Mouse (Mus musculus) ES-Bruce4 (cell line): ENCODE measurements around the gene Il18bp. TPM values are rescaled to one million over a fixed set of nuclear protein-coding genes. Genes with fewer than 3 reads are reported as not detected.

Experiments used
- H3K27ac ChIP-seq: 2 replicates; pipeline ENCODE4 v1.5.1; 2012; ENCODE audit warnings: low read length, inconsistent platforms; ENCODE audit not compliant: insufficient read depth
- H3K27me3 ChIP-seq: 2 replicates; pipeline ENCODE4 v1.6.1; 2012; ENCODE audit warnings: mild to moderate bottlenecking, low read length, inconsistent platforms; ENCODE audit not compliant: control insufficient read depth, poor library complexity, insufficient read depth, severe bottlenecking
- H3K36me3 ChIP-seq: 2 replicates; pipeline ENCODE4 v1.6.1; 2012; ENCODE audit warnings: inconsistent platforms, mild to moderate bottlenecking, low read length, moderate library complexity; ENCODE audit not compliant: control insufficient read depth, poor library complexity, insufficient read depth, severe bottlenecking
- H3K4me1 ChIP-seq: one replicate; pipeline ENCODE4 v1.8.1; 2011; ENCODE audit warnings: low read length; ENCODE audit not compliant: control insufficient read depth, insufficient read depth
- H3K4me3 ChIP-seq: 2 replicates; pipeline ENCODE4 v1.5.1; 2011; ENCODE audit warnings: low read depth, mild to moderate bottlenecking, low read length
- H3K9ac ChIP-seq: 2 replicates; pipeline ENCODE4 v1.6.1; 2012; ENCODE audit warnings: low read depth, mild to moderate bottlenecking, inconsistent platforms; ENCODE audit not compliant: poor library complexity, severe bottlenecking
- H3K9me3 ChIP-seq: replicated peaks from 2 replicates; pipeline ENCODE4 v1.6.1; 2012; ENCODE audit warnings: mild to moderate bottlenecking, low read length, inconsistent platforms; ENCODE audit not compliant: control insufficient read depth, poor library complexity, insufficient read depth, severe bottlenecking
- CTCF ChIP-seq: IDR thresholded peaks from one replicate; pipeline ENCODE4 v1.8.1; 2011; ENCODE audit warnings: low read depth, low read length
- EP300 ChIP-seq: IDR thresholded peaks from 2 replicates; pipeline ENCODE4 v1.6.1; 2011; ENCODE audit warnings: low read depth, low read length; ENCODE audit not compliant: insufficient read depth
- POLR2A ChIP-seq: IDR thresholded peaks from one replicate; pipeline ENCODE4 v1.8.1; 2011; ENCODE audit warnings: low read length; ENCODE audit not compliant: insufficient read depth
- polyA plus RNA-seq: library from polyadenylated mRNA; stranded (reverse); fragments of >200 nt; gene quantifications from 2 replicates; pipeline ENCODE4 v1.2.4, GENCODE M21; 2011; ENCODE audit warnings: low read depth; ENCODE audit not compliant: missing spikeins, insufficient read depth, insufficient read length

Gene Il18bp
- polyA plus RNA-seq, result 6.3 TPM in 2 replicates

DNA sequence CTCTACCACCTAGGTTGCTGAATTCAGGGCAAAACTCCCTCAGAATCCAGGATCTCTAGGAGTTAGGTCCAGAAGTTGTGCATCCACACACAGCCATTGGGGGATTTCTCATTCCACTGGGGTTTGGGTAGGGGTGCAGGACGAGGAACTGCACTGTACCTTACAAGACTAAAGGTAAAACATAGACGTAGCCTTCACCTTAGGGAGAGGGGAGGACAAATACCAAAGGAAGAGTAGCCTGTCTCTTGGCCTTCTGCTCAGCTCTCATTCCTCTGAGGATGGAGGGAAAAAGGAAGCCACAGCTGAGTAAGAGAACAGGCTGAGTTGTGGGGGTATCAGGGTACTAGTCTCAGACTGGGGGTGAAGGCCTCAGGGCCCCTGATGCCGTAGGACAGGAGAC lies at the start of gene Il18bp:
Il18bp (minus strand) TSS at position 101 of the 400 bp plus-strand sequence.
- H3K9me3 ChIP-seq, result no peaks in the 10 kb centered on the region
- H3K36me3 ChIP-seq, result peaks cover 25% of the 10 kb centered on the region
- no peaks in the 10 kb centered on the region for H3K27me3 ChIP-seq
- H3K4me3 ChIP-seq, result no peak within 1 kb of the TSS
- TF ChIP-seq CTCF, result no peak
- no peak for TF ChIP-seq POLR2A
- no peak within 1 kb of the TSS for H3K27ac ChIP-seq
- H3K9ac ChIP-seq, result no peak within 1 kb of the TSS
- no peaks in the 10 kb centered on the region for H3K4me1 ChIP-seq

DNA sequence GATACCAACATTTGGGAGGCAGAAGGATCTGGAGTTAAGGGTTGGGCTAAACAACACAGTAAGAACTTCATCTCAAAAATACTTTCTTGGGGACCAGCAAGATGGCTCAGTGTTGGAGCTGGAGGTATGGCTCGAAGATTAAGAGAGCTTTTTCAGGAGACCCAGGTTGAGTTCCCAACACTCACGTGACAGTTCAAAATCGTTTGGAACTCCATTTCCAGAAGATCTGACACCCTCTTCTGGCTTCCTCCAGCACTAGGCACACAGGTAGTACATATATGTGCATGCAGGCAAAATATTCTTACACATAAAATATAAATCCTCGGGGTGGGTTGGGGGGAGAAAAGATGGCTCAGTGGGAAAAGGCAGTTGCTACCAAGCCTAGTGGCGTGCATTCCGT lies 47.9 kb upstream of the Il18bp start:
- H3K9me3 ChIP-seq, result no peaks in the 10 kb centered on the region
- H3K9ac ChIP-seq, result peak overlapping the region; percentile 55
- TF ChIP-seq EP300 (no peak), CTCF (no peak), POLR2A (no peak)
- no peak overlapping the region for H3K27ac ChIP-seq
- peaks cover 3% of the 10 kb centered on the region for H3K36me3 ChIP-seq
- H3K4me3 ChIP-seq, result peak overlapping the region; percentile 52
- no peaks in the 10 kb centered on the region for H3K4me1 ChIP-seq
- H3K27me3 ChIP-seq, result no peaks in the 10 kb centered on the region

DNA sequence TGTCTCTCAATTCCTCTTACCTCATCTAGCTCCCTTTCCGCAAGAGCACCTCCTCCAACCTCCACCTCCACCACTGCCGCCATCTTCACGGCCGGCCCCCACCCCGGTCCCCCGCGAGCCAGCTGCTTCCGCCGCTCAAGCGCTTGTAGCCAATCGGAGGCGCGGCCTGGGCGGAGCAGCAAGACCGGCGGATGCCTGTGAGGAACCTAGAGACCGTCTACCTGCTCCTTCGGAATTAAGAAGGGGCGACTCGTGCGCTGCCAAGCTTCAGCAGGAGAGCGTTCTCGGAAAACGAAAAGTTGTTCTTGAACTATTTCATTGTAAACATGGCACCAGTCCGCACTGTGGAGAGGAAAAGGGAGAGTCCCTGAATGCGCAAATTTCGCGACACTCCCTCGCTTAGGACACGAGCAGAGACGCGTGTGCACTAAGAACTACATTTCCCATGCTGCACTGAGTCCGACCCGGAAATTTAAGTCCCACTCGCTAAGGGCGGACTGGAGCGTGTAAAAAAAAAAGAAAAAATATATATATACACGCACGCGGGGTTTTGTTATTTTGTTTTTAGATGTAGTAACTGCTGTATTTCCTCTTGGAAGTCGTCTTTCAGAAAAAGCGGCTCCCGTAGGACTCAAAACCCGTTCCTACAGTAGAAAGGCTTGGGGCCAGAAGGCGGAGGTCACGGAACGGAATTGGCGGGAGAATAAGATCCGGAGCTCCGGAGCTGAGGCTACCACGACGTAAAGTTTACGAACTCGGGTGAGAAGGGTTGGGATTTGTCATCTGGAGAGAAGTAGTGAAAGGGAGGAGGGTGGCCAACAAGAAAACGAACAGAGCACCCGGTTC lies 46.8 kb upstream of the Il18bp start, which contains the start of the genes Rnf121, Xndc1 and Xntrpc:
Rnf121 (minus strand) TSS at position 424 of the 846 bp plus-strand sequence.
Xndc1 (plus strand) TSS at position 466 of the 846 bp plus-strand sequence.
Xntrpc (plus strand) TSS at position 668 of the 846 bp plus-strand sequence.
- Histone ChIP-seq H3K9ac (peak within 1 kb of the TSS; percentile 55), H3K4me1 (no peaks in the 10 kb centered on the region), H3K27me3 (no peaks in the 10 kb centered on the region), H3K27ac (peak within 1 kb of the TSS; percentile 21), H3K4me3 (peak within 1 kb of the TSS; percentile 90), H3K9me3 (no peaks in the 10 kb centered on the region), H3K36me3 (peaks cover 3% of the 10 kb centered on the region; the same call in 1 of the 2 replicates)
- TF ChIP-seq POLR2A (peak; percentile 28), EP300 (no peak)

DNA sequence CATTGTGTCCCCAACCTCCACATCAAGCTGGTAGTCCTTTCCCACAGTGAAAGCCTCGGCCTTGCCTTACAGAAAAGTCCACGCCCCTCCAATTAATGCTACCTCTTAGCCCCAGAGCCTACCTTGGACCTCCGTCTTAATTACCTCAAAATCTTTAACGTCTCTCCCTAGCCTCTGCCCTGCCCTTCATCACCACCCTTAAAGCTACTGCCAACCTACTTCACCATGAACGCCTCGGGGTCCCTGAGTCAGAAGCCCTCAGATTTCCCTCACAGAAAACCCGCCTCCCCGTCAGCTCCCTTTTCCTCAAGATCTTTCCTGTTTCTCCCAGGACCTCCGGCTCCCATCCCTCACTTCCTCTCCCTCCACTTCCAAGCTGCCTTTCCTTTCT lies 46.2 kb upstream of the Il18bp start:
- Histone ChIP-seq H3K9ac (peak overlapping the region; percentile 55), H3K36me3 (peaks cover 2% of the 10 kb centered on the region; the same call in 1 of the 2 replicates), H3K9me3 (no peaks in the 10 kb centered on the region), H3K4me3 (peak overlapping the region; percentile 90), H3K27me3 (no peaks in the 10 kb centered on the region), H3K4me1 (no peaks in the 10 kb centered on the region), H3K27ac (no peak overlapping the region)
- TF ChIP-seq EP300 (no peak), POLR2A (no peak), CTCF (no peak)

DNA sequence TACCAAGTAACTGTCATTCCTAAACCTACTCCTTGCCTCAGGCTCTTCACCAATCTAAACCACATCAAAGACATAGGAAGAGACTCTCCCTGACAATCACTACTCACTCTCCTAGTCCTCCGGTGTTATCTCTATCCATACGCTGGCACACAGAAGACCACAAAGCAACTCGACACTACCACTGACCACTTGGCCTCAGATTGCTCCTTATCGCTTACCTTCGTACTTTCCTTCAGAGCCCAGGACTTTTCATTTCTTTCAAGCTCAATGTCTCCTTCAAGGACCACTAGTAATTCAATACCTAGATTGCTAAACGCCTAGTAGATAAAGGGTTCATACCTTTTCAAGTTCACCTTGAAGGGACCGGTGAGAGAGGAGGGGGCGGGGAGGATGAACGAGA lies 45.4 kb upstream of the Il18bp start:
- Histone ChIP-seq H3K36me3 (peaks cover 2% of the 10 kb centered on the region; the same call in 1 of the 2 replicates), H3K27me3 (no peaks in the 10 kb centered on the region), H3K4me3 (no peak overlapping the region), H3K9ac (0 out of 2 replicates have a peak overlapping the region, but pooled peaks have one; percentile 55), H3K27ac (no peak overlapping the region), H3K9me3 (no peaks in the 10 kb centered on the region), H3K4me1 (no peaks in the 10 kb centered on the region)
- TF ChIP-seq POLR2A (no peak), CTCF (no peak), EP300 (no peak)

DNA sequence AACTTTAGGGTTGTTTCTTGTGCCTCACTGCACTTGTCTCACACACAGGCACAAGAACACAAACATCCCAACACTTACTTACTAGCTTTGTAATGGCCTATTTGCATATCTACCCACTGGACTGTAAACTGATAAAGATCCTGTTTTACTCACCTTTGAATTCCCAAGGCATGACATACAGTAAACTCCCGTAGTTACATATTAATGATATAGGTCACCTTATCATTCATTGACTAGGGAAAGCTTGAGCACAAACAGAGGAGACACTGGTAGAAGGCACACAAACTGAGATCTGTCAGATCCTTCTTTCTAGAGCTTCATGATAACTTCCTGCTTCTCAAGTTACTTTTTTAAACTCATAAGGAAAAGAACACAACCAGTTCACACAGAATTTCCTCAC lies 43.7 kb upstream of the Il18bp start:
- Histone ChIP-seq H3K9ac (no peak overlapping the region), H3K4me1 (no peaks in the 10 kb centered on the region), H3K27ac (no peak overlapping the region), H3K36me3 (no peaks in the 10 kb centered on the region; the same call in 1 of the 2 replicates), H3K27me3 (no peaks in the 10 kb centered on the region), H3K4me3 (no peak overlapping the region), H3K9me3 (no peaks in the 10 kb centered on the region)
- no peak for TF ChIP-seq EP300
- TF ChIP-seq POLR2A, result no peak
- no peak for TF ChIP-seq CTCF
